Mouse (Mus musculus) C2C12 (cell line): Measurements from ENCODE around the gene Gm10840.

Source experiments
- CEBPB ChIP-seq: IDR thresholded peaks from one replicate; pipeline ENCODE4 v1.6.1; 2011; ENCODE audit warnings: low read depth, mild to moderate bottlenecking, control low read depth, moderate library complexity
- CTCF ChIP-seq: IDR thresholded peaks from one replicate; pipeline ENCODE4 v1.5.1; 2011; ENCODE audit not compliant: control insufficient read depth, insufficient read depth, insufficient read length
- FOSL1 ChIP-seq: IDR thresholded peaks from one replicate; pipeline ENCODE4 v1.8.0; 2011; ENCODE audit warnings: mild to moderate bottlenecking, low read length; ENCODE audit not compliant: poor library complexity, insufficient read depth, severe bottlenecking
- MAX ChIP-seq: IDR thresholded peaks from one replicate; pipeline ENCODE4 v1.6.1; 2011; ENCODE audit warnings: mild to moderate bottlenecking, control low read depth
- MYOG ChIP-seq: IDR thresholded peaks from one replicate; pipeline ENCODE4 v1.6.1; 2011; ENCODE audit not compliant: control insufficient read depth, insufficient read length; ENCODE audit errors: extremely low read depth
- USF1 ChIP-seq: IDR thresholded peaks from one replicate; pipeline ENCODE4 v1.6.1; 2011; ENCODE audit warnings: low read depth, mild to moderate bottlenecking, control low read depth, moderate library complexity

- TF ChIP-seq CTCF (no peak), FOSL1 (no peak), MAX (no peak), CEBPB (no peak), USF1 (no peak), MYOG (no peak)
These were observed 9.4 kb upstream of the Gm10840 start for GRCm38 (mm10) chr11:106151219-106151618.
